Mouse (Mus musculus) liver, embryonic 14.5 days (tissue): Measurements from ENCODE around the gene Ahctf1.

ENCODE experiments used
- CTCF ChIP-seq: IDR thresholded peaks from 2 replicates; pipeline ENCODE4 v1.5.1; 2016; ENCODE audit warnings: antibody characterized with exemption, low read depth, control low read depth
- EP300 ChIP-seq: IDR thresholded peaks from 2 replicates; pipeline ENCODE4 v1.6.1; 2016; ENCODE audit warnings: antibody characterized with exemption, low read depth

- peak; percentile 66 for TF ChIP-seq CTCF
- peak; percentile 82 for TF ChIP-seq EP300
Observed at GRCm38 (mm10) chr1:179803513-179804139, at the start of gene Ahctf1.
